Mouse (Mus musculus) heart, embryonic 10.5 days (tissue): ENCODE measurements around the gene Zbp1. TPM values are rescaled to one million over a fixed set of nuclear protein-coding genes. Genes with fewer than 3 reads are reported as not detected.

ENCODE experiments used
- polyA plus RNA-seq: library from polyadenylated mRNA; unstranded; fragments of >200 nt; fragmentation: Nextera tagmentation; extraction: Ambion mirVana; gene quantifications from 2 replicates; pipeline ENCODE4 v1.2.1, GENCODE M21; 2016

The Zbp1 gene
- polyA plus RNA-seq, 1 experiment from 2014 or later = not detected

Other genes with a start within 250 kb of the Zbp1 start
- gene Spo11, start 241.2 kb downstream of the Zbp1 start, polyA plus RNA-seq = 0.06 and 0.20 TPM in 2 replicates
- 139 and 162 TPM in 2 replicates for gene Rae1, start 218.8 kb downstream of the Zbp1 start, polyA plus RNA-seq
- 156 and 188 TPM in 2 replicates for gene Rbm38, start 198.4 kb downstream of the Zbp1 start, polyA plus RNA-seq
- 0.85 and 1.1 TPM in 2 replicates for gene Ctcfl, start 99.4 kb downstream of the Zbp1 start, polyA plus RNA-seq
- gene Pck1, start 65.9 kb downstream of the Zbp1 start, polyA plus RNA-seq = not detected in 2 replicates
- 1.4 and 1.9 TPM in 2 replicates for gene Pmepa1, start 57.6 kb upstream of the Zbp1 start, polyA plus RNA-seq